Mouse (Mus musculus): Measurements from ENCODE around the gene Tceal6.

- no peak for TF ChIP-seq CTCF (IDR thresholded peaks at IDR 0.05; ENCODE audit: low read depth)
- TF ChIP-seq EP300 (optimal IDR thresholded peaks at IDR 0.05): no peak
Measured at GRCm38 (mm10) chrX:135210436-135211221, at the start of gene Tceal6.
